Mouse (Mus musculus) neural tube, embryonic 10.5 days (tissue): Measurements from ENCODE around the gene Lhfpl1.
A peak's percentile ranks its signal among the peaks of the same experiment; 100 is the strongest.
"Not testable (repeated sequence)": the region's sequence is repeated elsewhere in the genome, so short reads cannot be mapped to it uniquely, and the experiment has no call there.

Source experiments
- DNase-seq: peaks from one replicate; pipeline ENCODE4 v3.0.0-alpha.2; 2017; ENCODE audit warnings: low spot score; ENCODE audit errors: extremely low spot score

The Lhfpl1 gene

GRCm38 (mm10) chrX:145348377-145349203, at the start of gene Lhfpl1:
Gene Lhfpl1, minus strand, starts transcription at chrX:145349089.
- DNase-seq: peak; percentile 14

DNA sequence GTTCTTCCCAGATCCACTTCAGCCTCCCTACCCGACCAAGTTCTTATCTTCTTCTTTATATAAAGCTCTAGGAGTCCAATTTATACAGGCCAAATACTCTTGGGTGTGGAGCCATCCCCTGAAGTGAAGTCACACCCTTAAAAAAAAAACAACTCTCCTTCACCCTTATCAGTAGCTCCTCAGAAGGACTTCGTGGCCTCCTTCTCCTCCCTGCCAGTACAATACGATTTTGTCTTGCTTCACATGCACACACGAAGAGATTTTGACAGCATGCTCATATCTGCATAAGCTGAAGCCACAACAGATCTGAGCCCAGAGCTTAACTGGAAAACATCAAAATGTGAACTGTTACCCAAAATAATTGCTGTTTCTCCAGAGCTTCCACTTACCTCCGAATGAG, 22.9 kb upstream of the Lhfpl1 start:
- DNase-seq: no peak

- DNase-seq: no peak
These were observed 13.6 kb upstream of the Lhfpl1 start for GRCm38 (mm10) chrX:145362527-145362926.

GRCm38 (mm10) chrX:145342402-145342801, 6.5 kb downstream of the Lhfpl1 start:
- no peak for DNase-seq

DNA sequence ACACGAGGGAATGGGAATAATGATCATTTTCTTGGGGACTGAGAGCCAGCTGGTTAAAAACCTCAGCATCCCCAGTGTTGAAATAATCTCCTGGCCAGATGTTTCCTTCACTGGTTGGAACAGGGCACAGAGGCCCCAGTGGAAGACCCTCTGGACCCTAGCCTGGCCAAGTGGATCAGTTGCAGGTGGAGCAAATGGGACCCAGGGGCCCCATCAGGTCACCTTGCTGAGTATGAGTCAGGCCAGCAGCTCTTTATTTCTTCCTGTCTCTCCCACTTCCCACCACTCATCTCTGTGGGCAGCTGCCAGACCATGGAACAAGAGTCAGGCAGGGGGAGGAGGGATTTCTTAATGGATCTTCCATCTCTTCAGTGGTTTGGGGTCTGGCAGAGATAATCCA, 12.7 kb downstream of the Lhfpl1 start:
- peak; percentile 13 for DNase-seq

GRCm38 (mm10) chrX:145308555-145308954, 40.3 kb downstream of the Lhfpl1 start:
- peak; percentile 11 for DNase-seq

DNA sequence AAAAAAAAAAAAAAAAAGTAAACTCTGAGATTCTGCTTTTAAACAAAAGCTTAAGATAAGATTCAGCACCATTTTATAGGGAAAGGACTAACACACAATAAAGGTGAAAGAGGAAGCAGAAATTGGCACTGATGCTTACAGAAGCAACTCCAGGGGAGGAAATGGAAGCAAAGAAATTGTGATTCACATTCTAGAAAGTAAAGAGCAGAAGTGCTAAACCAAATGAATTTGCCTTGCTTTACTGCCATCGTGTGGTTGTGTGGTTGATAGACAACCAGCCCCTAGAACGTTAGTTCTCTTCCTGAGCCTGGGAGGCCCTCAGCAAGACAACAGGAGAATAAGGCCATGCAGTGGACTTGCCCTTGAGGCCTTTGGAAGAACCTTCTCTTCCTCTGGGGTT, 41.7 kb downstream of the Lhfpl1 start:
- peak; percentile 12 for DNase-seq

DNA sequence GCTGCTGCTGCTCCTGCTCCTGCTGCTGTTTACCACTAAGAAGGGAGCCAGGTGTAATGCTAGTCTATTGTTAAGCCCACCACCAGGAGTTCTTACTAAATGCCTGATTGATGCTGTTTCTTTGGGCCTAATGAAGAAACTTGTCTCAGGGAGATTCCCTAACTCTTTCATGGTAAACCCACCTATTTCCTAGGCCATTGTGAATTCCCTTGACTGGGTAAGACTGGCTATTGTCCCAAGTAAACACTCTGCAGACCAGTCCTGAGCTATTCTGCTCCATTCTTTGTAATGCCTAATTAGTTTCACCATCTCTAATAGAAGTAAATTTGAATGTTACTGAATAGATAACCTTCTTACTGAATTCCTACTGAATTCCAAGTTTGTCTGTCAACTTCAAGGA, 48.7 kb downstream of the Lhfpl1 start:
- not testable (repeated sequence) for DNase-seq

GRCm38 (mm10) chrX:145272209-145272608, 76.7 kb downstream of the Lhfpl1 start:
- DNase-seq: no peak

- no peak for DNase-seq
These were observed 77.1 kb downstream of the Lhfpl1 start for GRCm38 (mm10) chrX:145271768-145272167.

GRCm38 (mm10) chrX:145261803-145262202, 87.1 kb downstream of the Lhfpl1 start:
- DNase-seq: no peak
